Mouse (Mus musculus): ENCODE measurements at regions not wholly inside any gene's neighbourhood (a gene's known extent, or its start where the extent isn't known, plus 50 kb on each side); places are given as distances from the start of the nearest gene placed in this dataset.

- no peak for DNase-seq (ENCODE audit: low spot score)
Observed at GRCm38 (mm10) chr6:16064691-16065090, 344.2 kb downstream of the Mdfic start.

- no peak for DNase-seq (ENCODE audit: low spot score)
Observed at GRCm38 (mm10) chr6:16065121-16065520, 344.7 kb downstream of the Mdfic start.

- DNase-seq (ENCODE audit: low spot score): peak; percentile 11
Observed at GRCm38 (mm10) chr6:16076266-16076665, 355.8 kb downstream of the Mdfic start.

GRCm38 (mm10) chr6:16077195-16077810 is 356.8 kb downstream of the Mdfic start:
- DNase-seq (ENCODE audit: low spot score): no peak

GRCm38 (mm10) chr6:16077917-16078316 is 357.5 kb downstream of the Mdfic start:
- DNase-seq (ENCODE audit: low spot score): no peak

GRCm38 (mm10) chr6:16086952-16087537 is 366.6 kb downstream of the Mdfic start:
- DNase-seq (ENCODE audit: low spot score): no peak

GRCm38 (mm10) chr6:16098761-16099160 is 378.3 kb downstream of the Mdfic start:
- DNase-seq (ENCODE audit: low spot score): no peak

- DNase-seq (ENCODE audit: low spot score): no peak
Observed at GRCm38 (mm10) chr6:16141009-16141408, 420.5 kb downstream of the Mdfic start.

GRCm38 (mm10) chr6:16144538-16144937 is 424.1 kb downstream of the Mdfic start:
- no peak for DNase-seq (ENCODE audit: low spot score)

- DNase-seq (ENCODE audit: low spot score): no peak
Observed at GRCm38 (mm10) chr6:16150535-16150934, 430.1 kb downstream of the Mdfic start.

GRCm38 (mm10) chr6:16151478-16151877 is 431.0 kb downstream of the Mdfic start:
- no peak for DNase-seq (ENCODE audit: low spot score)

- DNase-seq (ENCODE audit: low spot score): no peak
Observed at GRCm38 (mm10) chr6:16152691-16153090, 432.2 kb downstream of the Mdfic start.

GRCm38 (mm10) chr6:16165012-16165411 is 444.6 kb downstream of the Mdfic start:
- DNase-seq (ENCODE audit: low spot score): no peak

- no peak for DNase-seq (ENCODE audit: low spot score)
Observed at GRCm38 (mm10) chr6:16171871-16172270, 451.4 kb downstream of the Mdfic start.

GRCm38 (mm10) chr6:16177313-16177712 is 456.9 kb downstream of the Mdfic start:
- no peak for DNase-seq (ENCODE audit: low spot score)

GRCm38 (mm10) chr6:16187983-16188550 is 467.6 kb downstream of the Mdfic start:
- peak; percentile 14 for DNase-seq (ENCODE audit: low spot score)

GRCm38 (mm10) chr6:16212975-16213374 is 492.5 kb downstream of the Mdfic start:
- no peak for DNase-seq (ENCODE audit: low spot score)

GRCm38 (mm10) chr6:16213635-16214034 is 493.2 kb downstream of the Mdfic start:
- no peak for DNase-seq (ENCODE audit: low spot score)

GRCm38 (mm10) chr6:16221002-16221627 is 500.7 kb downstream of the Mdfic start:
- DNase-seq (ENCODE audit: low spot score): peak; percentile 33

All from layer of hippocampus, adult 11-12 months (tissue).